Mouse (Mus musculus) layer of hippocampus, adult 8-10 months (tissue): ENCODE data around the gene Cmtm8. TPM values are rescaled to one million over a fixed set of nuclear protein-coding genes. Genes with fewer than 3 reads are reported as not detected.
A peak's percentile ranks its signal among the peaks of the same experiment; 100 is the strongest.

Experiments
- DNase-seq, 2 experiments: peaks; one replicate each; pipeline ENCODE4 v3.0.0; 2022; ENCODE audit warnings: low spot score in 2 of 2
- total RNA-seq, 4 experiments: library from RNA; stranded (reverse); gene quantifications; 2 replicates each; pipeline ENCODE4 v1.2.4; 2022

Gene Cmtm8
- total RNA-seq, 4 experiments from 2014 or later, result 2.4 to 3.7 (median 2.5) TPM

DNA sequence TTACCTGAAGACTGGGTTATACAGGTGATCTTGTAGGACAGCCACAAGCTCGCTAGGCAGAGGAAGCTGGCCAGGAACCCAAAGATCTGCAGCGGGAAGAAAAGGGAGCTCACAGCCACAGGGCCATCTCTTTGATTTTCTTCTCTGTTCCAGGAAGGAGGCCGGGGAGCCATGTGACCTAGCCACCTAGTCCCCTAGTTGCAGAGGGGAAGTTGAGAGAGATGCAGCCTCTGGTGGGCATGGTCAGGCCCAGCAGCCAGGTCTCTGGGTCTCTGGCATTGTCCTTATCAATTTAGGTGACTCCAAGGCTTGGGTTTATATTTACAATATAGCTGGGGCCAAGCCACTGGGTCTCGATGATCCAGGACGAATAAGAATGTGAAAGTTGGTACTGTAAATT, 85.2 kb downstream of the Cmtm8 start:
- no peak for DNase-seq

DNA sequence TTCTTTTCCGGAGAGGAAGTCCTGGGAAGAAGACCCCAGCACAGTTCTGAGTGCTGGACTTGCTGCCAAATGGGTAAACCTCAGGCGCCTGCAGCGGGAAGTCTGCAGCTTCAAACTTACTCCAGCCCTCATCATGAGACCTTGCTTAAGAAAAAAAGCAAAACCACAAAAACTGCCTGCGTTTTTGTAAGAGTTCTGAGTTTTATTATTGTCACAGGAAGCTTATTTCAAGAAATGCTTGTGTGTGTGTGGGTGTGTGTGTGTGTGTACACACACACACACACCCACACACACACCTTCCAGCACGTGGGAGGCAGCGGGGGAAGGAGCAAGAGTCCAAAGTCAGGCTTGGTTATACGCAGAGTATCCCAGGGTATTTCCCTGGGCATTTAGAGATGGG, 85.7 kb downstream of the Cmtm8 start:
- no peak for DNase-seq

DNA sequence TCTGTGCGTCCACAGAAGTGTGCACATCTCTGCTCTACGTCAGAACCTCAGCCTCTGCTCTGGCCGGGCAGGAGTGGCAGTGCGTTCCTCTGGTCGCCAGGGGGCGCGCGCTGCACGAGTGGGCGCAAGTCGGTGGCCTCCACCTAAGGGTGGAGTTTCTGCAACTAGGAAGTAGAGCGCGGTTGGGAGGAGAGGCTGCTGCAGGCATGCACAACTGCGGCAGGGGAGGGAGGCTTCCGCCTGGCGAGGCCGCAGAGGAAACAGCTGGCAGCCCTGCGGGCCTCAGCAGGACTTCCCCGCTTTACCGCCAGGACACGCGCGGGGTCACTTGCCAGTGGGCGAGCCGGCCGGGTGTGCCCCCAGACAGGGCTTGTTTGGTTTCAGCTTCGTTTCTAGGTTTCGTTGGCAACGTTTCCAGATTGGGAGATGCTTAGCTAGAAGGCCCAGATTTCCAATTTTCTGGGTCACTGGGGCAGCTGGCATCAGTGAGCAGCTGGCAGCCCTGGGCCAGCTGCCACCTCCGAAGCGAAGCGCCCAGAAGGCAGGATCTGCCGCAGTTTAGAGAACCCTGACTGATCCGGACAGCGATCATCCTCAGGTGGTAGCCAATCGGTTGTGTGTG, 91.0 kb downstream of the Cmtm8 start:
- DNase-seq, result peak; percentile 79 to 90

DNA sequence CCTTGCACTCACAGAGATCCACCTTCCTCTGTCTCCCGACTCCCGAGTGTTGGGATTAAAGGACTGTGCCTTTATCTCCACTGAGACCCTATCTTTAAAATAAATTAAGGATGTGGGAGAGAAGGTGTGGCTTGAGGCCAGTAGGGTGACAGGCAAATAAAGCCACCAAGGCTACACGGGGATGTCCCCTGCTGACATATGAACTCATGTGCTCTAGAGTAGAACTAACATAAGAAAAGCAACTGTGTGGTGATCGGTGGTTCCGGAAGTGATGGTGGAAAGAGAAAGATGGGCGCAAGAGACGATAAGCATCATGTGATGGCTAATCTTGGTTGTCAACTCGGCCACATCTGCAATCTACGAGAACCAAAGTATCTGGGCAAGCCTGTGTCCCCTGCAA, 91.6 kb downstream of the Cmtm8 start:
- DNase-seq, result no peak

DNA sequence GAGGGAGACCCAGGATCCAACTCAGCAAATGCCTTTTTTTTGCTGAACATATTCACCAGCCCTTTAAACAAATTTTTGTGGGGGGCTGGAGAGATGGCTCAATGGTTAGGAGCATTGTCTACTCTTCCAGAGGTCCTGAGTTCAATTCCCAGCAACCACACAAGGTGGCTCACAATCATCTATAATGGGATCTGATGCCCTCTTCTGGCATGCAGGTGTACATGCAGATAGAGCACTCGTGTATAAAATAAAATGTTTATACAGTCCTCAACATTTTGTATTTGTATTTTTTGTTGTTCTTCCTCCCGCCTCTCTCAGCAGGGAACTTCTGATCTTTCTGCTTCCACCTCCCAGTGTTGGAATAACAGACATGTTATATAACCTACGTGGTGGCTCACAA, 92.4 kb downstream of the Cmtm8 start:
- no peak for DNase-seq

DNA sequence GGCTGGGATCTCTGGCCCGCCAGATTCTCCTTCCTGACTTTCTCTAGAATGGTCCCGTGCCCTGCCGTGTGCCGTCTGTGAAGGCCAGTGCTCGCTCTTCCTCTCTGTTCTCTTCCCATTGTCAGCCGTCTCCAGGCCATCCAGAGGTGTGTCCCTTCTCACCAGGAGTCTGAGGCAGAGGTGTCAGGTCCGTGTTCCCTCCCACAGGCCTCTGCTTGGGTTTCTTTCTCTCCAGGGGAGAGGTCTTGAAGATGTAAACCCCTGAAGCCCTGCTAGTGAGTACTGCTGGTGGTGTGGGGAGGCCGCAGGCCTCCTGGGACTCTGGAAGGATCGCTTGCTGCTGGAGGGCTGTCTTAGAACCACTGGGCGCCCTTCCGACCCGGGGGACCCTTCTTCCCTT, 96.5 kb downstream of the Cmtm8 start:
- DNase-seq, result no peak

DNA sequence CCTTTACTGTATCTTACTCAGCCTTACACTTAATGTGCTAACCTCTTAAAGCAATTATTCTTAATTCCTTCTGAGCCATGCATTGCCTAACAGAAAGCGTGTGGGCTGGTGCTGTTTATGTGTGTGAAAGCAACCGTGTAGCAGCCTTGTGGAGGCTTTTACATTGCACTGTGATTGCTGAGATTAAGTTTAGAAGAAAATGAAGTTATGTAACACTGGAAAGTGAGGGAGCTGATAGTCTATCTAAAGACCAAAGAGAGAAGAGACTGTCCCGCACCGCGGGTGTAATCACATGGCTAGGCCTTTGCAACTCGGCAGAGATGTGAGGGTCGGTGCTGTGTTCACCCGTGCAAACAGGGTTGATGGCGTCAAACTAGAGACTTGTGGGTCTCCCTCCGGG, 96.9 kb downstream of the Cmtm8 start:
- DNase-seq, result no peak

DNA sequence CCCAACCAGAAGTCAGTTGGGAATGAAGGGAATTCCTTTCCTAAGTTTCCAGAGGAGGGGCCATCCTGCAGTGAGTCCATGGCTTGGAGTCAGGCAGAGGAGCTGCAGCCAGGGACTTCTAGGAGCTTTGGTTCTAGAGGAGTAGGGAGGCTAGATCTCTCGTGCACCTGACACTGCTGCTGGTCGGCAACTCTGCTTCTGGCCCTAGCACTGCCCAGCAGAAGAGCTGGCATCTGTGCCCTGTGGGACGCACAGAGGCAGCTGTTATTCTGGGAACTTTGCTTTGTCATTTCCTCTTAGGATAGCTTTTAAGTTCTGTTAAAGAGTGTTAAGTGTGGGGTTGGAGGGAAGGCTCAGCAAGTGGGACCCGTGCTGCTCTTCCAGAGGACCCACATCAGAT, 98.3 kb downstream of the Cmtm8 start:
- no peak for DNase-seq

DNA sequence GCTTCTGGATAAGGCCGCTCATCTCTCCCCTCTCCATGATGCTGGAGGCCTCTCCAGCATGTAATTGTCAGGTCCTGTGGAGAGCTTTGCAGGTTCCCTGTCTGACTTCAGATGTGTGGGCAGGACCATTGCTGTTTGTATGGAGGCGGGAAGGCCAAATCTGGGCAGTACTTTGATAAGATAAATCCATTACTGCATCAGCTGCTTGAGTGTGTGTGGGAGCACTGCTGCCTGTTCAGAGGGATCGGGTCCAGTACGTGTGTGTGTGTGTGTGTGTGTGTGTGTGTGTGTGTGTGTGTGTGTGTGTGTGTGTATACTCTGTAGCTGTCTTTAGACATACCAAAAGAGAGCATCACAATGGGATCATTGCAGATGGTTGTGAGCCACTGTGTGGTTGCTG, 98.8 kb downstream of the Cmtm8 start:
- no peak for DNase-seq

DNA sequence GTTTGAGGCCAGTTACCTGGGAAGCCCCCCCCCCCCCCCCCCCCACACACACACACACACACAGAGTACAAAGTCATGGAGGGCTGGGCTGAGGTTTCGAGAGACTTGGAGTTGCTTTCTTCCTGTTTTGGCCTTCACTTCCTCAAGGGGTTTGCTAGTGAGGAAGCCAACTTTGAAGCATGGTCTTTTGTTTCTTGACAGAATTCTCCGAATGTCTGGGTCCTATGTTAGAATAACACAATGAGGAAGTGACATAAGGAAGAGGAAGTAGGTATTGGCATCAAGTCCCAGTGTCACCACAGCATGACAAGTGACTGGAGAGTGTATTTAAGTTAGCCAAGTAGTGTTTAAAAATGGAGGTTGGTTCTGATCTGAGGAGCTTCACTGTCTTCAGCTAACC, 101.2 kb downstream of the Cmtm8 start:
- no peak for DNase-seq

DNA sequence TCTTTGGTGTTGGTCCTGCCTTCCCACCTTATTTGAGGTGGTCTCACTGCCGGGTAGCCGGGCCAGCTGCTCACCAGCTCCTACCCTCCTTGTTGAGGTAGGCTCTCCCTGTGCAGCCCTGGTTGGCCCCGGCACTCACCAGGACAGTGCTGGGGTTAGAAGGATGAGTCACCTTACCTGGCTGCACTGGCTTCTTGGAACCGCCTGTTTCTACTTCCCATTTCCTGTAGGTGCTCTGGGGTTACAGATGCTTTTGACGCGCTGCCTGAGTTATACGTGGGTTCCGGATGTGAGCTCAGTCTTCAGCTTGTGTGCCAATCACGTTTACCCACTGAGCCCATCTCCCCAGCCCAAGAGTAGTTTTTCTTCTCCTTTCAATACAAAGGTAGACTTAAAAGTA, 103.6 kb downstream of the Cmtm8 start:
- DNase-seq, result no peak

Other genes starting within 250 kb of the Cmtm8 start
- 10 to 100 TPM; 48.5 to 56.0 (median 53.2) TPM for gene Cnot10, start 204.0 kb downstream of the Cmtm8 start, total RNA-seq
- gene Dync1li1, start 155.4 kb downstream of the Cmtm8 start, total RNA-seq, result 10 to 100 TPM; 84.7 to 97.3 (median 90.5) TPM
- gene Cmtm6, start 113.0 kb downstream of the Cmtm8 start, total RNA-seq, result 10 to 100 TPM; 19.3 to 33.9 (median 25.7) TPM
- gene Cmtm7, start 62.3 kb downstream of the Cmtm8 start, total RNA-seq, result 1 to 10 TPM; 3.4 to 7.4 (median 5.3) TPM
- gene Gpd1l, start 89.8 kb upstream of the Cmtm8 start, total RNA-seq, result 10 to 100 TPM; 69.4 to 87.5 (median 76.5) TPM
- 10 to 100 TPM; 19.5 to 29.8 (median 23.5) TPM for gene Osbpl10, start 134.4 kb upstream of the Cmtm8 start, total RNA-seq
- 10 to 100 TPM; 12.1 to 53.7 (median 21.9) TPM for gene Rps27rt, start 138.6 kb upstream of the Cmtm8 start, total RNA-seq